Mouse (Mus musculus) brain, embryonic 14.5 days (tissue): Measurements from ENCODE around the gene Dnmbp.

Source experiments
- CTCF ChIP-seq: fragments of 200-500 bp; IDR thresholded peaks from 2 replicates; pipeline ENCODE4 v1.5.1; 2012; ENCODE audit warnings: inconsistent platforms, mild to moderate bottlenecking, moderate library complexity, borderline replicate concordance; ENCODE audit not compliant: insufficient read depth, insufficient read length; ENCODE audit errors: extremely low read depth
- POLR2A ChIP-seq: fragments of 200-500 bp; IDR thresholded peaks from 2 replicates; pipeline ENCODE4 v1.6.1; 2012; ENCODE audit warnings: mild to moderate bottlenecking, inconsistent platforms, borderline replicate concordance; ENCODE audit not compliant: poor library complexity, insufficient read depth, insufficient read length, severe bottlenecking; ENCODE audit errors: extremely low read depth

DNA sequence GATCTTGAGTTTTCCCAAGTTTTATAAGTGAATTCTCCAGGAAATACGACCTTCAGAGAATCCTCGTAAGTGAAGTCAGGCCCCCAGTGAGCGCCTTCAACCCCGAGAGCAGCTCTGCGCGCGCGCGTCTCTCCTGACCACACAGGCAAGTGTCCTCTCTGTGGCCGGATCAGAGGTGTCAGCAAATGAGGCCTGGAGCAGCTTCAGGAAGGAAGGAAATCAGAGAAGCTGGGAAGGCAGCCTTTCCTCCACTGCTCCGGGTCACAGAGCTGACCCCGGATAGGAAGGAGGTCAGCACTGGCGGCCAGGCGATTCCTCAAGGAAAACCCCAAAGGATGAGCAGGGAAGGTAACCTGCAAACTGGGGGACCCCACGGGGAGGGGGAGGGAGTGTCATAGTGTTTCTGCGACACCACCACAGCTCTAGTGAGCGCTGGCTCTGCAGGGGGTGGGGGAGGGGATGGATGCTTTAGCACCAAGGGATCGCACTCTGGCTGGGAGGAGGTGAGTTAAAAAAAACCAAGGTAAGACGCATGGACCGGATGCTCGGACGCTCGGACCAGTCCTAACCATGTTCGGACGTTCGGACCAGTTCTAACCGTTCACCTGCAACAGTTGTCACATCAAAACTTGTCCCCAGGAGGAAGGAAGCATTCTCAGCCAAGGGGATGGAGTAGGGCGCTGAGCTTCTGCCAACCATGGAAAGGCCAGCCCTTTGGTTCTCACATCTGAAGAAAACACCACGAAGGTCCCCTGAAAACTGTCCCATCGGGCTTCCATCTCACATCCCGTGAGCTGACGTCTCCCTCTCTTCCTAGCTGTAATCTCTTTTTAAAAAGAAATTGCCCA, 19.3 kb downstream of the Dnmbp start:
- TF ChIP-seq CTCF (no peak), POLR2A (no peak)
